Mouse (Mus musculus): ENCODE results near the gene Git1. TPM values are rescaled to one million over a fixed set of nuclear protein-coding genes. Genes with fewer than 3 reads are reported as not detected.

Gene Git1
- 36.2 and 44.3 TPM in 2 replicates for polyA plus RNA-seq (2012; rRNA removed)

GRCm38 (mm10) chr11:77493512-77494343 is at the start of gene Git1:
Git1 (plus strand) TSS chr11:77493562.
- no peak for TF ChIP-seq POLR2A (IDR thresholded peaks at IDR 0.05; ENCODE audit: low read depth, low read length)
- TF ChIP-seq CTCF (IDR thresholded peaks at IDR 0.05; ENCODE audit: extremely low read depth, insufficient read depth, insufficient read length, insufficient replicate concordance), result no peak
- Histone ChIP-seq H3K27ac (ENCODE audit: insufficient read depth, low read length) (peak within 1 kb of the TSS; percentile 56), H3K36me3 (ENCODE audit: control insufficient read depth, insufficient read depth, low read length) (no peaks in the 10 kb centered on the region), H3K4me1 (ENCODE audit: control insufficient read depth, insufficient read depth, insufficient read length) (peaks cover 16% of the 10 kb centered on the region; the same call in 1 of the 2 replicates), H3K27me3 (ENCODE audit: control insufficient read depth, insufficient read depth, low read length) (peaks cover 12% of the 10 kb centered on the region), H3K4me3 (ENCODE audit: extremely low read depth, insufficient read depth, insufficient read length) (peak within 1 kb of the TSS; percentile 83)
- WGBS, result 4% methylated on average over 73 of the region's 74 CpGs
- DNase-seq (ENCODE audit: low read depth in 1 of 2, low spot score in 2 of 2), result no peak

- no peak for DNase-seq (ENCODE audit: low read depth in 1 of 2, low spot score in 2 of 2)
- 65% methylated on average over 2 of the region's 2 CpGs for WGBS
- TF ChIP-seq POLR2A (IDR thresholded peaks at IDR 0.05; ENCODE audit: low read depth, low read length), result no peak
- no peak for TF ChIP-seq CTCF (IDR thresholded peaks at IDR 0.05; ENCODE audit: extremely low read depth, insufficient read depth, insufficient read length, insufficient replicate concordance)
Observed at GRCm38 (mm10) chr11:77444939-77445338, 48.4 kb upstream of the Git1 start.

GRCm38 (mm10) chr11:77446628-77447041 is 46.7 kb upstream of the Git1 start:
- Histone ChIP-seq H3K4me1 (ENCODE audit: control insufficient read depth, insufficient read depth, insufficient read length) (peaks cover 8% of the 10 kb centered on the region), H3K36me3 (ENCODE audit: control insufficient read depth, insufficient read depth, low read length) (peaks cover 25% of the 10 kb centered on the region), H3K4me3 (ENCODE audit: extremely low read depth, insufficient read depth, insufficient read length) (no peak overlapping the region), H3K27ac (ENCODE audit: insufficient read depth, low read length) (no peak overlapping the region), H3K27me3 (ENCODE audit: control insufficient read depth, insufficient read depth, low read length) (no peaks in the 10 kb centered on the region)
- DNase-seq (ENCODE audit: low read depth in 1 of 2, low spot score in 2 of 2), result peak; percentile 49 to 51
- 18% methylated on average over 6 of the region's 6 CpGs for WGBS
- TF ChIP-seq POLR2A (IDR thresholded peaks at IDR 0.05; ENCODE audit: low read depth, low read length), result no peak
- TF ChIP-seq CTCF (IDR thresholded peaks at IDR 0.05; ENCODE audit: extremely low read depth, insufficient read depth, insufficient read length, insufficient replicate concordance), result peak; percentile 37; the same call in 1 of the 2 replicates

More at GRCm38 (mm10) chr11:77444939-77445338, 48.4 kb upstream of the Git1 start:
- Histone ChIP-seq H3K36me3 (ENCODE audit: control insufficient read depth, insufficient read depth, low read length) (peaks cover 27% of the 10 kb centered on the region), H3K4me3 (ENCODE audit: extremely low read depth, insufficient read depth, insufficient read length) (no peak overlapping the region), H3K27me3 (ENCODE audit: control insufficient read depth, insufficient read depth, low read length) (no peaks in the 10 kb centered on the region), H3K27ac (ENCODE audit: insufficient read depth, low read length) (no peak overlapping the region), H3K4me1 (ENCODE audit: control insufficient read depth, insufficient read depth, insufficient read length) (peaks cover 8% of the 10 kb centered on the region)

- no peaks in the 10 kb centered on the region for H3K27me3 ChIP-seq (ENCODE audit: control insufficient read depth, insufficient read depth, low read length)
- H3K4me1 ChIP-seq (ENCODE audit: control insufficient read depth, insufficient read depth, insufficient read length), result peaks cover 2% of the 10 kb centered on the region; the same call in 1 of the 2 replicates
- peaks cover 33% of the 10 kb centered on the region for H3K36me3 ChIP-seq (ENCODE audit: control insufficient read depth, insufficient read depth, low read length)
- no peak overlapping the region for H3K4me3 ChIP-seq (ENCODE audit: extremely low read depth, insufficient read depth, insufficient read length)
- 92% methylated on average over 7 of the region's 7 CpGs for WGBS
- no peak overlapping the region for H3K27ac ChIP-seq (ENCODE audit: insufficient read depth, low read length)
- no peak for TF ChIP-seq CTCF (IDR thresholded peaks at IDR 0.05; ENCODE audit: extremely low read depth, insufficient read depth, insufficient read length, insufficient replicate concordance)
- no peak for TF ChIP-seq POLR2A (IDR thresholded peaks at IDR 0.05; ENCODE audit: low read depth, low read length)
- no peak for DNase-seq (ENCODE audit: low read depth in 1 of 2, low spot score in 2 of 2)
Observed at GRCm38 (mm10) chr11:77449224-77449623, 44.1 kb upstream of the Git1 start.

GRCm38 (mm10) chr11:77451670-77452069 is 41.7 kb upstream of the Git1 start:
- 95% methylated on average over 2 of the region's 2 CpGs for WGBS
- Histone ChIP-seq H3K36me3 (ENCODE audit: control insufficient read depth, insufficient read depth, low read length) (peaks cover 42% of the 10 kb centered on the region), H3K4me3 (ENCODE audit: extremely low read depth, insufficient read depth, insufficient read length) (no peak overlapping the region), H3K27me3 (ENCODE audit: control insufficient read depth, insufficient read depth, low read length) (no peaks in the 10 kb centered on the region), H3K4me1 (ENCODE audit: control insufficient read depth, insufficient read depth, insufficient read length) (peaks cover 1% of the 10 kb centered on the region; the same call in 1 of the 2 replicates), H3K27ac (ENCODE audit: insufficient read depth, low read length) (no peak overlapping the region)
- no peak for DNase-seq (ENCODE audit: low read depth in 1 of 2, low spot score in 2 of 2)
- TF ChIP-seq POLR2A (IDR thresholded peaks at IDR 0.05; ENCODE audit: low read depth, low read length), result no peak
- no peak for TF ChIP-seq CTCF (IDR thresholded peaks at IDR 0.05; ENCODE audit: extremely low read depth, insufficient read depth, insufficient read length, insufficient replicate concordance)

- no peaks in the 10 kb centered on the region for H3K4me1 ChIP-seq (ENCODE audit: control insufficient read depth, insufficient read depth, insufficient read length)
- H3K4me3 ChIP-seq (ENCODE audit: extremely low read depth, insufficient read depth, insufficient read length), result no peak overlapping the region
- no peak for DNase-seq (ENCODE audit: low read depth in 1 of 2, low spot score in 2 of 2)
- no peak overlapping the region for H3K27ac ChIP-seq (ENCODE audit: insufficient read depth, low read length)
- H3K36me3 ChIP-seq (ENCODE audit: control insufficient read depth, insufficient read depth, low read length), result peaks cover 40% of the 10 kb centered on the region
- TF ChIP-seq CTCF (IDR thresholded peaks at IDR 0.05; ENCODE audit: extremely low read depth, insufficient read depth, insufficient read length, insufficient replicate concordance) (no peak), POLR2A (IDR thresholded peaks at IDR 0.05; ENCODE audit: low read depth, low read length) (no peak)
- no peaks in the 10 kb centered on the region for H3K27me3 ChIP-seq (ENCODE audit: control insufficient read depth, insufficient read depth, low read length)
- WGBS, result 91% methylated on average over 2 of the region's 2 CpGs
Observed at GRCm38 (mm10) chr11:77453388-77453787, 40.0 kb upstream of the Git1 start.
